Mouse (Mus musculus) adipocyte (in vitro differentiated cells): ENCODE data around the gene Sez6l.
"Not testable (repeated sequence)": the region's sequence is repeated elsewhere in the genome, so short reads cannot be mapped to it uniquely, and the experiment has no call there.

Experiments used
- DNase-seq: peaks from one replicate; pipeline ENCODE4 v3.0.0-alpha.2; 2016; ENCODE audit warnings: low spot score

Sez6l gene

GRCm38 (mm10) chr5:112433004-112433403, 144.0 kb downstream of the Sez6l start:
- peak; percentile 78 for DNase-seq

- DNase-seq = no peak
Measured at GRCm38 (mm10) chr5:112432033-112432432, 145.0 kb downstream of the Sez6l start.

- DNase-seq = no peak
Measured at GRCm38 (mm10) chr5:112431120-112431775, 145.7 kb downstream of the Sez6l start.

- DNase-seq = peak; percentile 64
Measured at GRCm38 (mm10) chr5:112428944-112429343, 148.0 kb downstream of the Sez6l start.

- DNase-seq = peak; percentile 64
Measured at GRCm38 (mm10) chr5:112427283-112427682, 149.7 kb downstream of the Sez6l start.

- DNase-seq = no peak
Measured at GRCm38 (mm10) chr5:112426635-112427034, 150.3 kb downstream of the Sez6l start.

GRCm38 (mm10) chr5:112419535-112419934, 157.4 kb downstream of the Sez6l start:
- no peak for DNase-seq

- DNase-seq = no peak
Measured at GRCm38 (mm10) chr5:112418023-112418422, 159.0 kb downstream of the Sez6l start.

GRCm38 (mm10) chr5:112416673-112417072, 160.3 kb downstream of the Sez6l start:
- DNase-seq = no peak

- not testable (repeated sequence) for DNase-seq
Measured at GRCm38 (mm10) chr5:112412781-112413180, 164.2 kb downstream of the Sez6l start.

- DNase-seq = no peak
Measured at GRCm38 (mm10) chr5:112411514-112412335, 165.3 kb downstream of the Sez6l start.

GRCm38 (mm10) chr5:112411072-112411471, 165.9 kb downstream of the Sez6l start:
- DNase-seq = no peak

- no peak for DNase-seq
Measured at GRCm38 (mm10) chr5:112409274-112409673, 167.7 kb downstream of the Sez6l start.

GRCm38 (mm10) chr5:112406017-112406416, 171.0 kb downstream of the Sez6l start:
- DNase-seq = no peak

GRCm38 (mm10) chr5:112402437-112402836, 174.5 kb downstream of the Sez6l start:
- DNase-seq = no peak

GRCm38 (mm10) chr5:112399284-112399683, 177.7 kb downstream of the Sez6l start:
- DNase-seq = no peak

GRCm38 (mm10) chr5:112396066-112396465, 180.9 kb downstream of the Sez6l start:
- DNase-seq = no peak

- no peak for DNase-seq
Measured at GRCm38 (mm10) chr5:112394779-112395443, 182.1 kb downstream of the Sez6l start, which contains the start of gene Asphd2. Gene Asphd2, minus strand, starts transcription at chr5:112394866.

GRCm38 (mm10) chr5:112394415-112394763, 182.6 kb downstream of the Sez6l start:
- DNase-seq = no peak

GRCm38 (mm10) chr5:112393741-112394414, 183.1 kb downstream of the Sez6l start:
- no peak for DNase-seq

- DNase-seq = no peak
Measured at GRCm38 (mm10) chr5:112391676-112392323, 185.2 kb downstream of the Sez6l start.

- DNase-seq = no peak
Measured at GRCm38 (mm10) chr5:112391002-112391401, 186.0 kb downstream of the Sez6l start.
